In the genomic region with DNA sequence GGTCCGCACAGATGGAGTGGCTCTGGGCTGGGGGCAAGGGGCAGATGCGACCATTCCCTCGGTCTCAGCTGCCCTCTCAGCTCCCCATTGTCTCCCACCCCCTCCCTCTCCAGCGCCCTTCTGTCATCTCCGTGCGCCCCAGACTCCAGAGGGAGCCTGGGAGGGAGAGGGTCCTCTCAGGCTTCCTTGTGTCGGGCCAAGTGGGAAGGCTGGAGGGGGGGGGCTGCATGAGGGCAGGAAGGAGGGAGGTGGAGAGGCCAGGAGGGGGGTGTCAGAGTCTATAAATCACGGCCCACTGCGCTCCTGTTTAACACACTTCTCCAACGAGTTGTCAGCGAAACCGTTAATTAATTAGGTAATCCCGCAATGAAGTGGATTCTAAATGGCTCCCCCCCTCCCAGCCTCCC, we compare ENCODE assay signal across 9 mouse cellular contexts.
DNase-seq lines count a peak whose midpoint lies in the region; ATAC-seq lines count a peak whose summit lies in the region.
"Had no signal": no experiment of that assay in that cellular context is flagged by ENCODE, and none has a peak within 500 bp of the region (broad histone marks: within the 10 kb centered on the region; RNA-seq: fewer than 3 reads in every experiment).

No protein-coding gene starts in this region.

- peak overlapping the region; percentile 45 for H3K4me2 ChIP-seq in forebrain, embryonic 12.5 days
- H3K4me2 ChIP-seq in hindbrain, embryonic 16.5 days (ENCODE audit: low read length) = peak overlapping the region; percentile 43
- H3K4me2 ChIP-seq in neural tube, embryonic 13.5 days = peak overlapping the region; percentile 42

- H3K27ac ChIP-seq in forebrain, embryonic 12.5 days = peak overlapping the region; percentile 63
- H3K27ac ChIP-seq in hindbrain, embryonic 16.5 days (ENCODE audit: low read depth, low read length) = no peak overlapping the region
- H3K27ac ChIP-seq in neural tube, embryonic 13.5 days (replicated peaks) = peak overlapping the region; percentile 63; the same call in 1 of the 2 replicates

- H3K4me3 ChIP-seq in forebrain, embryonic 12.5 days (replicated peaks) = 0 out of 2 replicates have a peak overlapping the region, but pooled peaks have one; percentile 11
- no peak overlapping the region for H3K4me3 ChIP-seq in hindbrain, embryonic 16.5 days (ENCODE audit: low read length)
- 0 out of 2 replicates have a peak overlapping the region, but pooled peaks have one; percentile 2 for H3K4me3 ChIP-seq in neural tube, embryonic 13.5 days

- peak overlapping the region; percentile 36 for H3K9ac ChIP-seq in forebrain, embryonic 12.5 days
- peak overlapping the region; percentile 41 for H3K9ac ChIP-seq in hindbrain, embryonic 16.5 days (ENCODE audit: low read depth, low read length)
- H3K9ac ChIP-seq in neural tube, embryonic 13.5 days = peak overlapping the region; percentile 4; the same call in 1 of the 2 replicates

- intact Hi-C loops in left cerebral cortex, postnatal 4 days (cut with DNase I) = no loop called here

- 4% methylated on average over 13 of the region's 13 CpGs for WGBS in forebrain, embryonic 12.5 days
- WGBS in hindbrain, embryonic 16.5 days = 6% methylated on average over 13 of the region's 13 CpGs
- WGBS in neural tube, embryonic 13.5 days = 5% methylated on average over 13 of the region's 13 CpGs

- H3K9me3 ChIP-seq in forebrain, embryonic 12.5 days = no peaks in the 10 kb centered on the region
- H3K9me3 ChIP-seq in hindbrain, embryonic 16.5 days (ENCODE audit: control insufficient read depth, low read length) = no peaks in the 10 kb centered on the region
- H3K9me3 ChIP-seq in neural tube, embryonic 13.5 days = no peaks in the 10 kb centered on the region

- H3K27me3 ChIP-seq in forebrain, embryonic 12.5 days = peaks cover 79% of the 10 kb centered on the region
- peaks cover 19% of the 10 kb centered on the region for H3K27me3 ChIP-seq in hindbrain, embryonic 16.5 days (replicated peaks; ENCODE audit: control insufficient read depth, insufficient read depth, low read length)
- H3K27me3 ChIP-seq in neural tube, embryonic 13.5 days = peaks cover 80% of the 10 kb centered on the region

- DNase-seq in left cerebral cortex, postnatal 4 days = peak; percentile 59
- DNase-seq in left cerebral cortex, adult 8-10 months (ENCODE audit: low spot score in 2 of 2) = no peak
- no peak for DNase-seq in adrenal gland, postnatal 14 days
- no peak for DNase-seq in adrenal gland, postnatal 36 days
- no peak for DNase-seq in spleen, postnatal 10 days (ENCODE audit: low spot score in 2 of 2)
- DNase-seq: lung, postnatal 10 days had no signal

- peak; percentile 74 for ATAC-seq in forebrain, embryonic 12.5 days (ENCODE audit: low FRiP score)
- peak; percentile 32; the same call in 1 of the 2 replicates for ATAC-seq in hindbrain, embryonic 16.5 days
- ATAC-seq in neural tube, embryonic 13.5 days (ENCODE audit: low read depth) = peak; percentile 43; the same call in 1 of the 2 replicates

- H3K4me1 ChIP-seq in forebrain, embryonic 12.5 days = peaks cover 47% of the 10 kb centered on the region
- peaks cover 16% of the 10 kb centered on the region for H3K4me1 ChIP-seq in hindbrain, embryonic 16.5 days (ENCODE audit: control insufficient read depth, insufficient read depth, low read depth, low read length)
- peaks cover 48% of the 10 kb centered on the region for H3K4me1 ChIP-seq in neural tube, embryonic 13.5 days (replicated peaks)

- H3K36me3 ChIP-seq in forebrain, embryonic 12.5 days (replicated peaks) = no peaks in the 10 kb centered on the region
- H3K36me3 ChIP-seq in hindbrain, embryonic 16.5 days (ENCODE audit: control insufficient read depth, insufficient read depth, low read length) = no peaks in the 10 kb centered on the region
- H3K36me3 ChIP-seq in neural tube, embryonic 13.5 days = no peaks in the 10 kb centered on the region
